Mouse (Mus musculus) layer of hippocampus, postnatal 25 days (tissue): ENCODE data around the gene Gm48552. TPM values are rescaled to one million over a fixed set of nuclear protein-coding genes. Genes with fewer than 3 reads are reported as not detected.

Source experiments
- DNase-seq, 2 experiments: peaks; one replicate each; pipeline ENCODE4 v3.0.0; 2022; ENCODE audit warnings: mixed read lengths in 2 of 2, low spot score in 1 of 2; ENCODE audit errors: extremely low spot score in 1 of 2
- total RNA-seq, 2 experiments: library from RNA; stranded (reverse); gene quantifications; 2 replicates each; pipeline ENCODE4 v1.2.3; 2021

Gm48552 gene
- total RNA-seq, 2 experiments from 2014 or later, result 3.2 to 4.7 TPM

- DNase-seq, result no peak
Observed at GRCm38 (mm10) chr10:81358841-81359240, 30.0 kb upstream of the Gm48552 start.

- DNase-seq, result no peak
Observed at GRCm38 (mm10) chr10:81360721-81361120, 28.1 kb upstream of the Gm48552 start.

- no peak for DNase-seq
Observed at GRCm38 (mm10) chr10:81362336-81362949, 26.4 kb upstream of the Gm48552 start.

GRCm38 (mm10) chr10:81363436-81364346 is 25.1 kb upstream of the Gm48552 start:
- DNase-seq, result no peak

- DNase-seq, result no peak
Observed at GRCm38 (mm10) chr10:81364666-81365065, 24.1 kb upstream of the Gm48552 start.

GRCm38 (mm10) chr10:81365073-81365472 is 23.7 kb upstream of the Gm48552 start:
- no peak for DNase-seq

- DNase-seq, result no peak
Observed at GRCm38 (mm10) chr10:81365672-81366476, 22.9 kb upstream of the Gm48552 start, which contains the start of gene 4930404N11Rik. 4930404N11Rik (minus strand) TSS chr10:81365816.

GRCm38 (mm10) chr10:81366477-81367206 is 22.2 kb upstream of the Gm48552 start:
- DNase-seq, result no peak

- DNase-seq, result no peak
Observed at GRCm38 (mm10) chr10:81367207-81367495, 21.7 kb upstream of the Gm48552 start.

GRCm38 (mm10) chr10:81375322-81375721 is 13.5 kb upstream of the Gm48552 start:
- DNase-seq, result no peak

GRCm38 (mm10) chr10:81376561-81377361 is 12.0 kb upstream of the Gm48552 start:
- no peak for DNase-seq

- DNase-seq, result no peak
Observed at GRCm38 (mm10) chr10:81377362-81377664, 11.5 kb upstream of the Gm48552 start.

- no peak for DNase-seq
Observed at GRCm38 (mm10) chr10:81377793-81378552, 10.8 kb upstream of the Gm48552 start, which contains the start of gene Fzr1. Fzr1 (minus strand) TSS chr10:81378516.

- DNase-seq, result peak; percentile 99
Observed at GRCm38 (mm10) chr10:81378553-81379182, 10.1 kb upstream of the Gm48552 start.

GRCm38 (mm10) chr10:81379183-81379553 is 9.6 kb upstream of the Gm48552 start:
- no peak for DNase-seq

GRCm38 (mm10) chr10:81379809-81380378 is 8.9 kb upstream of the Gm48552 start:
- no peak for DNase-seq

- DNase-seq, result no peak
Observed at GRCm38 (mm10) chr10:81382039-81382438, 6.8 kb upstream of the Gm48552 start.
